Mouse (Mus musculus): Measurements from ENCODE around the gene Otub2. TPM values are rescaled to one million over a fixed set of nuclear protein-coding genes. Genes with fewer than 3 reads are reported as not detected.

Otub2 gene
- total RNA-seq (2023) = 1 to 10 TPM; 1.8 to 2.2 TPM

DNA sequence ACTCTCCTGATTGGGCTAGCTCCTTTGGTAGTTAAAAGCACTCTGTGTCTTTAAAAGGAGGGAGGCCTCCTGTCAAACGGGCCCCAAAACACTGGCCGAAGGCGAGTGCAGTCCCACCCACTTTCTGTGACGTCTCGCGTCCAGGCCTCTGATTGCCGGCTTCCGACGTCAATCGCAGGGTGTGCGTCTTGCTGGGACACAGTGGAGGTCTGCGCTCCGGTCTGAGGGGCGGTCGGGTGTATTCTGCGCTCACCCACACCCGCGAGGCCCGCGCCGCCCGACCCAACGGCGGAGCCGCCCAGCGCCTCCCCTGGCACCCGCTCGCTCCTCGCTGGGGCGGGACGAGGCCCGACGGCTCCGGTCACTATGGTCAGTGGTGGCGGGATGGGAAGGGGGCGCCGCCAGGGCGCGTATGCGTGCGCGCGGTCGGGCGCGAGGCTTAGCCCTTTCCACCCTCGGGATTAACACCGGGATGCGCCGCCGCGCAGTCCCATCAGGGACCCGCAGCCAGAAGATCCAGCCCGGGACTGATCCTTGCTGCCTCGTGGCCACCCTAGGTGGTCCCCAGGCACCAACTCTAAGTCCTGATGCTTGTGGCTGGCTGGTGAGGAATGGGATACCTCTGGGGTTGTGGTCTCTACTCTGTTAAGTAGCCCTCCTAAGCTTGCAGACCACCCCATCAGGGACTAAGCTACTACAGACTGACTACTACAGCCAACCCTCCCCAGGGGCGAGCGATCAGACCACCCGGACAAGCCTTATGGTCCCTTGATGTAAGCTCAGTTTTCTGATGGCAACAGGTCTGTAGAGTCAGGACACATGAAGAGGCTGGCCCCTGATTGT is at the start of gene Otub2:
Otub2 (plus strand) TSS at position 178 of the 843 bp plus-strand sequence.

GRCm38 (mm10) chr12:103355746-103356414 is 32.6 kb upstream of the Otub2 start, which contains the start of gene Asb2:
TSS of gene Asb2 (minus strand) at chr12:103356001.

DNA sequence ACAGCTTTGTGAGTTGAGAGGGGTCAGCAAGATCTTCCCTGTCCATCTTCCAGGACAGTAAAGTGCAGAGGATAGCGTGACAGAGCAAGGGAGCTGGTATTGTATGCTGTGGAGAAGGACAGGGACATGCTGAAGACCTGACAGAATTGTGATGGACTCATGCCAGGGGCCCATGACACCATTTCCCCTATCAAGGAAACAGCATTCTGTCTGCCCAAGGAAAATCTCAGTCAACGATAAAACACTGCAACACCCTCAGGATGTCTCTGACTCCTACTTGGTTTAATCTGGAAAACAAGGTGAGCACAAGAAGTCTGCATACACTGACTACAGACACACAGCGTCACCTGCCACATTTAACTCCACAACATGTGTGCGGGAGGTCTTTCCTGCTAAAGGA is 19.2 kb downstream of the Otub2 start, which contains the start of gene 9330161L09Rik:
9330161L09Rik (minus strand) TSS at position 101 of the 400 bp plus-strand sequence.

DNA sequence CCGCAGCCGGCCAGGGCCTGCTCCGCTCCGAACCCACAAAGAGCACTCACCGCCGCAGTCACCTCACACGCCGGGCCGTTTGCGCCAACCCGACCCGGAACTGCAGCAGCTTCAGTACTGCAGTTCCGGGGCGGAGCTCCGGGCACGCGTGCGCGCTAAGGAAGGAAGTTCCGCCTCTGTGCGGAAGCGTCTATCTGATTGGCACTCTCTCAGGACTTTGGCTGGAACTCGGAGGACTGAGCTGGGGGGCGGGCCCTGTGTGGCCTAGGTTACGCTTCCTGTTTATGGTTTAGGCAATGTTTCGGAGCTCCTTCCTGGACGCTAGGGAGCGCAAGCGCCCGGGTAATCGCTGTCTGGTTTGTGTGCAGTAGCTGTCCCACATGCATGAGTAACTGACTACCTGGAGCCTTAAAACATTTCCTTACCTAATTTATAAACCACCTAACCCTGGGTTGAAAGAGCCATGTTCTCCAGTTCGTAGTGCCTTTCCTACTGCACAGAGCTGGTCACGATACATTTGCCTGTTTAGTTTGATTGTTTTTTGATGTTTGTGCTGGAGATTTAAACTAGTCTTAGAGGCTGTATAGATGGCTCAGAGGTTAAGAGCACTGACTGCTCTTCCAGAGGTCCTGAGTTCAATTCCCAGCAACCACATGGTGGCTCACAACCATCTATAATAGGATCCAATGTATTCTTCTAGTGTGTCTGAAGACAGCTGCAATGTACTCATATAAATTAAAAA is 37.4 kb downstream of the Otub2 start, which contains the start of gene Ddx24:
Ddx24 (minus strand) TSS at position 102 of the 742 bp plus-strand sequence.

GRCm38 (mm10) chr12:103433986-103434731 is 45.7 kb downstream of the Otub2 start, which contains the start of gene Ifi27:
TSS of gene Ifi27 (plus strand) at chr12:103434211.

GRCm38 (mm10) chr12:103443524-103443923 is 55.0 kb downstream of the Otub2 start, which contains the start of gene Ifi27l2a:
TSS of gene Ifi27l2a (minus strand) at chr12:103443680.

Other genes starting within 250 kb of the Otub2 start
- gene Prima1, start 146.5 kb upstream of the Otub2 start, total RNA-seq (2023) = not detected
- not detected for gene Fam181a, start 77.7 kb upstream of the Otub2 start, total RNA-seq (2023)
- gene Asb2, start 32.7 kb upstream of the Otub2 start, total RNA-seq (2023) = under 1 TPM in 1 of 2 experiments, not detected in 1; 0.18 TPM
- gene 9330161L09Rik, start 19.1 kb downstream of the Otub2 start, total RNA-seq (2023) = 1 to 10 TPM; 1.4 to 2.5 TPM
- 10 to 100 TPM; 57.6 to 59.6 TPM for gene Ddx24, start 37.1 kb downstream of the Otub2 start, total RNA-seq (2023)
- 10 to 100 TPM; 78.8 to 93.3 TPM for gene Ifi27, start 45.5 kb downstream of the Otub2 start, total RNA-seq (2023)
- 100 to 1,000 TPM; 101 to 117 TPM for gene Ifi27l2a, start 55.0 kb downstream of the Otub2 start, total RNA-seq (2023)
- gene Ifi27l2b, start 68.5 kb downstream of the Otub2 start, total RNA-seq (2023) = not detected
- under 1 TPM; 0.09 to 0.11 TPM for gene Ppp4r4, start 143.6 kb downstream of the Otub2 start, total RNA-seq (2023)
- under 1 TPM; 0.26 to 0.37 TPM for gene Serpina10, start 242.8 kb downstream of the Otub2 start, total RNA-seq (2023)